ENCODE assay signal across 13 mouse cellular contexts in the genomic region with DNA sequence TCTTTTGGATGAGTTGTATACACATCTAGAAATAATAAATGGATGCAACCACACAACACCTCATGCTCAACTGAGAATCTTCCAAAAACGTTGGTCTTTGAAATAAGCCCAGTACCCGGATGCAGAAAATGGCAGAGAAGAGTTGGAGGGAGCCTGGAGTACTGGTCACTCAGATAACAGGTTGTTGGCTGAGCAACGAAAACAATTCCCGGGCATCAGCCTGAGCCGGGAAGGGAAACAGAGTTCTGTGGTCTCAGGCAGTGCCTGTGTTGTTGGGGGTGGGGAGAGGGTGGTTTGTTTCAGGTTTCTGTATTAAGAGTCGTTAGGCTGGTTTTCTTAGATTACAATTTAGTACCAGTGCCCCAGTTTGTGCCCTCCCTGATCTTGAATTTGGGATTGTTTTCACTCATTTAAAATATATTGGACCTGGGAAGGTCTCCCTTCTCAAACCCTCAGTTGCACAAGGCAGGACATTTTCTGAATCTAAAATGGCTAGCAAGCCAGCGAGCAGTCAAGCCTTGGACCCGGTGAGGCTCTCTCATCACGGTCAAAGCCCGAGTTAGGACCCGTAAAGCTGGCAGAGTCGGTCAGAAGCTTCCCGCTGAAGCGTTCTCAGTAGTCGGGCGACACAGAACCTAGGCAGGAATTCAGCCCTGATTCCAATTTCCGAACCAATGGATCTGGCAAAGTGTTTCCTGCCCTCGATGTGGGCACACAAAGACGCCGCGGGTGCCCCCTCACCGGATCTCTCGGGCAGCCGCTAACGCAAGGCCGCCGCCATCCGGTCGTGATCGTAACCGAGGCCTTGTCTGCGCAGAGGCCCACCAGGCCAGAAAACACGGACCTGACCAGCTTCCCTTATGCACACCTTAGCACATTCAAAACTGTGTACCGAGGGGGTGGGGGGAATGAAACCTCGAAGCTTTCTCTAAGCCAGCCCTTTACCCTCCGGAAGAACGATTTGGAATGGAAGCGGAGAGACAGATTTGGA. TPM values are rescaled to one million over a fixed set of nuclear protein-coding genes. Genes with fewer than 3 reads are reported as not detected.
DNase-seq lines count a peak whose midpoint lies in the region; ATAC-seq lines count a peak whose summit lies in the region.
"Had no signal": no experiment of that assay in that cellular context is flagged by ENCODE, and none has a peak within 500 bp of the region (broad histone marks: within the 10 kb centered on the region; RNA-seq: fewer than 3 reads in every experiment).

No protein-coding gene starts in this region.

- H3K36me3 ChIP-seq in hindbrain, embryonic 11.5 days (ENCODE audit: control insufficient read depth, insufficient read depth, low read length): no peaks in the 10 kb centered on the region
- no peaks in the 10 kb centered on the region for H3K36me3 ChIP-seq in hindbrain, embryonic 10.5 days
- peaks cover 16% of the 10 kb centered on the region; the same call in 1 of the 2 replicates for H3K36me3 ChIP-seq in kidney, embryonic 14.5 days (ENCODE audit: control insufficient read depth, insufficient read depth, low read length)

- no peak overlapping the region for H3K27ac ChIP-seq in hindbrain, embryonic 11.5 days (ENCODE audit: low read depth, low read length)
- H3K27ac ChIP-seq in hindbrain, embryonic 10.5 days: no peak overlapping the region
- H3K27ac ChIP-seq in kidney, embryonic 14.5 days (ENCODE audit: low read depth, low read length): peak overlapping the region; percentile 96
- H3K27ac ChIP-seq: hindbrain, embryonic 14.5 days had no signal

- H3K9me3 ChIP-seq in hindbrain, embryonic 11.5 days (ENCODE audit: control insufficient read depth, low read length): no peaks in the 10 kb centered on the region
- no peaks in the 10 kb centered on the region for H3K9me3 ChIP-seq in hindbrain, embryonic 10.5 days
- no peaks in the 10 kb centered on the region for H3K9me3 ChIP-seq in kidney, embryonic 14.5 days (ENCODE audit: control insufficient read depth, low read length)

- peaks cover 90% of the 10 kb centered on the region for H3K27me3 ChIP-seq in hindbrain, embryonic 11.5 days (ENCODE audit: control insufficient read depth, insufficient read depth, low read length)
- H3K27me3 ChIP-seq in hindbrain, embryonic 10.5 days (ENCODE audit: insufficient read depth, poor library complexity, severe bottlenecking): peaks cover 100% of the 10 kb centered on the region
- 0 out of 2 replicates have a peak, but pooled peaks cover 4% of the 10 kb centered on the region for H3K27me3 ChIP-seq in kidney, embryonic 14.5 days (ENCODE audit: control insufficient read depth, insufficient read depth, low read length)

- H3K9ac ChIP-seq in hindbrain, embryonic 11.5 days (ENCODE audit: low read depth, low read length): no peak overlapping the region
- peak overlapping the region; percentile 94 for H3K9ac ChIP-seq in kidney, embryonic 14.5 days (ENCODE audit: low read depth, low read length)
- H3K9ac ChIP-seq: hindbrain, embryonic 14.5 days had no signal

- H3K4me2 ChIP-seq in hindbrain, embryonic 11.5 days (replicated peaks; ENCODE audit: low read depth, low read length): no peak overlapping the region
- peak overlapping the region; percentile 97 for H3K4me2 ChIP-seq in kidney, embryonic 14.5 days (replicated peaks; ENCODE audit: low read depth, low read length)
- H3K4me2 ChIP-seq: hindbrain, embryonic 14.5 days had no signal

- under 1% methylated on average over 38 of the region's 38 CpGs for WGBS in hindbrain, embryonic 11.5 days
- WGBS in hindbrain, embryonic 10.5 days: 1% methylated on average over 38 of the region's 38 CpGs
- under 1% methylated on average over 38 of the region's 38 CpGs for WGBS in kidney, embryonic 14.5 days

- ATAC-seq in hindbrain, embryonic 11.5 days (ENCODE audit: low FRiP score): no peak
- no peak for ATAC-seq in kidney, embryonic 14.5 days (ENCODE audit: low FRiP score, low TSS enrichment)
- ATAC-seq in megakaryocyte, adult 5-6 weeks (ENCODE audit: poor library complexity, severe bottlenecking): 0 out of 2 replicates have a peak, but pooled peaks have one; percentile 17

- H3K4me1 ChIP-seq in hindbrain, embryonic 11.5 days (replicated peaks; ENCODE audit: control insufficient read depth, insufficient read depth, low read length): no peaks in the 10 kb centered on the region
- peaks cover 6% of the 10 kb centered on the region for H3K4me1 ChIP-seq in hindbrain, embryonic 10.5 days (replicated peaks)
- H3K4me1 ChIP-seq in kidney, embryonic 14.5 days (ENCODE audit: control insufficient read depth, insufficient read depth, low read length): peaks cover 9% of the 10 kb centered on the region; the same call in 1 of the 2 replicates

- H3K4me3 ChIP-seq in hindbrain, embryonic 11.5 days (ENCODE audit: low read depth, low read length): no peak overlapping the region
- no peak overlapping the region for H3K4me3 ChIP-seq in hindbrain, embryonic 10.5 days
- peak overlapping the region; percentile 64 for H3K4me3 ChIP-seq in kidney, embryonic 14.5 days (ENCODE audit: low read length)

- peak; percentile 75 for DNase-seq in hindbrain, embryonic 11.5 days (ENCODE audit: low spot score)
- no peak for DNase-seq in hindbrain, embryonic 10.5 days (ENCODE audit: low spot score)
- DNase-seq in R1 (ENCODE audit: low read depth, low spot score): peak; percentile 35
- no peak for DNase-seq in right cerebral cortex, postnatal 36 days (ENCODE audit: low spot score in 2 of 2)
- no peak for DNase-seq in frontal cortex, postnatal 14 days (ENCODE audit: low spot score in 2 of 2)
- no peak for DNase-seq in urinary bladder, postnatal 14 days (ENCODE audit: low spot score)
- DNase-seq: right cerebral cortex, postnatal 25 days had no signal

RNA-seq across cellular contexts. Expression of gene Hoxa9, which starts 2.1 kb away (rescaled TPM):
- 0.25 and 1.1 TPM in 2 replicates for polyA plus RNA-seq in hindbrain, embryonic 11.5 days (2014; fragmentation: Nextera tagmentation; extraction: Ambion mirVana)
- polyA plus RNA-seq in hindbrain, embryonic 10.5 days (2016; fragmentation: Nextera tagmentation; extraction: Ambion mirVana): not detected in 2 replicates
- 58.1 and 67.8 TPM in 2 replicates for polyA plus RNA-seq in kidney, embryonic 14.5 days (2014; fragmentation: Nextera tagmentation; extraction: Ambion mirVana)
- 0.36 and 1.2 TPM in 2 replicates for total RNA-seq in megakaryocyte, adult 5-6 weeks (2015)
- 1.5 and 2.0 TPM in 2 replicates for total RNA-seq in megakaryocyte, adult 5-6 weeks (2017)
- total RNA-seq: left cerebral cortex, postnatal 14 days had no signal
- polyA plus RNA-seq: cortical plate, adult 2 months had no signal

RNA-seq across cellular contexts. Expression of gene Hoxa7, which starts 7.1 kb away (rescaled TPM):
- 0.34 and 1.9 TPM in 2 replicates for polyA plus RNA-seq in hindbrain, embryonic 11.5 days (2014; fragmentation: Nextera tagmentation; extraction: Ambion mirVana)
- polyA plus RNA-seq in hindbrain, embryonic 10.5 days (2016; fragmentation: Nextera tagmentation; extraction: Ambion mirVana): not detected in 2 replicates
- 19.1 and 19.6 TPM in 2 replicates for polyA plus RNA-seq in kidney, embryonic 14.5 days (2014; fragmentation: Nextera tagmentation; extraction: Ambion mirVana)
- total RNA-seq in megakaryocyte, adult 5-6 weeks (2015): 1.2 and 1.8 TPM in 2 replicates
- 0.53 and 0.73 TPM in 2 replicates for total RNA-seq in megakaryocyte, adult 5-6 weeks (2017)
- total RNA-seq: left cerebral cortex, postnatal 14 days had no signal
- polyA plus RNA-seq: cortical plate, adult 2 months had no signal

RNA-seq across cellular contexts. Expression of gene Hoxa10, which starts 11.9 kb away (rescaled TPM):
- polyA plus RNA-seq in hindbrain, embryonic 11.5 days (2014; fragmentation: Nextera tagmentation; extraction: Ambion mirVana): not detected in 2 replicates
- polyA plus RNA-seq in hindbrain, embryonic 10.5 days (2016; fragmentation: Nextera tagmentation; extraction: Ambion mirVana): not detected in 2 replicates
- polyA plus RNA-seq in kidney, embryonic 14.5 days (2014; fragmentation: Nextera tagmentation; extraction: Ambion mirVana): 177 and 186 TPM in 2 replicates
- 0.07 TPM in 1 of 2 replicates, not detected in the other for total RNA-seq in megakaryocyte, adult 5-6 weeks (2015)
- 0.11 TPM in 1 of 2 replicates, not detected in the other for total RNA-seq in megakaryocyte, adult 5-6 weeks (2017)
- total RNA-seq: left cerebral cortex, postnatal 14 days had no signal
- polyA plus RNA-seq: cortical plate, adult 2 months had no signal

RNA-seq across cellular contexts. Expression of gene Gm28308, which starts 15.6 kb away (rescaled TPM):
- not detected in 2 replicates for polyA plus RNA-seq in hindbrain, embryonic 11.5 days (2014; fragmentation: Nextera tagmentation; extraction: Ambion mirVana)
- polyA plus RNA-seq in hindbrain, embryonic 10.5 days (2016; fragmentation: Nextera tagmentation; extraction: Ambion mirVana): not detected in 2 replicates
- polyA plus RNA-seq in kidney, embryonic 14.5 days (2014; fragmentation: Nextera tagmentation; extraction: Ambion mirVana): not detected in 2 replicates
- not detected in 2 replicates for total RNA-seq in megakaryocyte, adult 5-6 weeks (2015)
- not detected in 2 replicates for total RNA-seq in megakaryocyte, adult 5-6 weeks (2017)
- total RNA-seq: granulocyte monocyte progenitor cell, adult 5-6 weeks; left cerebral cortex, postnatal 14 days had no signal
- polyA plus RNA-seq: cortical plate, adult 2 months; hindbrain, embryonic 14.5 days had no signal

RNA-seq across cellular contexts. Expression of gene Hoxa3, which starts 15.6 kb away (rescaled TPM):
- 13.3 and 14.2 TPM in 2 replicates for polyA plus RNA-seq in hindbrain, embryonic 11.5 days (2014; fragmentation: Nextera tagmentation; extraction: Ambion mirVana)
- 3.6 and 9.7 TPM in 2 replicates for polyA plus RNA-seq in hindbrain, embryonic 10.5 days (2016; fragmentation: Nextera tagmentation; extraction: Ambion mirVana)
- polyA plus RNA-seq in kidney, embryonic 14.5 days (2014; fragmentation: Nextera tagmentation; extraction: Ambion mirVana): 9.7 and 13.6 TPM in 2 replicates
- total RNA-seq in megakaryocyte, adult 5-6 weeks (2015): 0.93 TPM in 1 of 2 replicates, not detected in the other
- not detected in 2 replicates for total RNA-seq in megakaryocyte, adult 5-6 weeks (2017)
- total RNA-seq: left cerebral cortex, postnatal 14 days had no signal
- polyA plus RNA-seq: cortical plate, adult 2 months had no signal

Comparison
In these comparisons a context has a peak if more than half of its experiments do, and no peak if none do; other contexts are left out.
1. DNase-seq: peak in hindbrain, embryonic 11.5 days (single experiment) and R1 (single experiment); none in hindbrain, embryonic 10.5 days (single experiment), right cerebral cortex, postnatal 36 days (0 of 2), frontal cortex, postnatal 14 days (0 of 2) and urinary bladder, postnatal 14 days (single experiment).
2. RNA of gene Hoxa9, which starts 2.1 kb away (polyA plus RNA-seq): 58.1 to 67.8 TPM in kidney, embryonic 14.5 days; 0.25 to 1.1 TPM in hindbrain, embryonic 11.5 days and not detected in hindbrain, embryonic 10.5 days; every median in the first group is over 10 times any median in the second.
3. RNA of gene Hoxa10, which starts 11.9 kb away (polyA plus RNA-seq): 177 to 186 TPM in kidney, embryonic 14.5 days; not detected in hindbrain, embryonic 10.5 days and not detected in hindbrain, embryonic 11.5 days; every median in the first group is over 100 times any median in the second.